ENCODE assay signal across 9 mouse cellular contexts in genomic region chr13:25777706-25778105, GRCm38 (mm10).
A peak's percentile ranks its signal among the peaks of the same experiment; 100 is the strongest.
DNase-seq lines count a peak whose midpoint lies in the region; TF ChIP-seq lines count a peak whose summit lies in the region.
"Had no signal": no experiment of that assay in that cellular context is flagged by ENCODE, and none has a peak within 500 bp of the region (broad histone marks: within the 10 kb centered on the region; RNA-seq: fewer than 3 reads in every experiment).

No protein-coding gene starts in this region.

- no peak for TF ChIP-seq POLR2A in brain, embryonic 14.5 days (IDR thresholded peaks at IDR 0.05; ENCODE audit: borderline replicate concordance, extremely low read depth, insufficient read depth, insufficient read length, poor library complexity, severe bottlenecking)

- TF ChIP-seq CTCF in brain, embryonic 14.5 days (IDR thresholded peaks at IDR 0.05; ENCODE audit: borderline replicate concordance, extremely low read depth, insufficient read depth, insufficient read length) = no peak

- peak; percentile 66 for DNase-seq in gastrocnemius, adult 18-20 months (ENCODE audit: low spot score)
- no peak for DNase-seq in gastrocnemius, postnatal 4 days (ENCODE audit: low spot score in 2 of 2)
- peak; percentile 42 for DNase-seq in brain, embryonic 14.5 days (ENCODE audit: low read depth)
- DNase-seq in gastrocnemius, postnatal 14 days = peak; percentile 33
- peak; percentile 3 for DNase-seq in heart, postnatal 25 days (ENCODE audit: low spot score)
- no peak for DNase-seq in neural tube, embryonic 10.5 days (ENCODE audit: extremely low spot score, low spot score)
- DNase-seq in right cerebral cortex, postnatal 36 days (ENCODE audit: low spot score in 2 of 2) = no peak
- DNase-seq: lung, postnatal 14 days; thymus, postnatal 25 days had no signal

- intact Hi-C loops in gastrocnemius, postnatal 14 days (cut with DNase I; ENCODE audit: low total_unique reads) = no loop called here
- intact Hi-C loops in heart, postnatal 25 days (cut with DNase I) = no loop called here

Comparison
In these comparisons a context has a peak if more than half of its experiments do, and no peak if none do; other contexts are left out.
1. DNase-seq: peak in gastrocnemius, adult 18-20 months (single experiment), brain, embryonic 14.5 days (single experiment), gastrocnemius, postnatal 14 days (single experiment) and heart, postnatal 25 days (single experiment); none in gastrocnemius, postnatal 4 days (0 of 2), neural tube, embryonic 10.5 days (single experiment) and right cerebral cortex, postnatal 36 days (0 of 2).